24 mouse cellular contexts compared by ENCODE assay signal in the genomic region with DNA sequence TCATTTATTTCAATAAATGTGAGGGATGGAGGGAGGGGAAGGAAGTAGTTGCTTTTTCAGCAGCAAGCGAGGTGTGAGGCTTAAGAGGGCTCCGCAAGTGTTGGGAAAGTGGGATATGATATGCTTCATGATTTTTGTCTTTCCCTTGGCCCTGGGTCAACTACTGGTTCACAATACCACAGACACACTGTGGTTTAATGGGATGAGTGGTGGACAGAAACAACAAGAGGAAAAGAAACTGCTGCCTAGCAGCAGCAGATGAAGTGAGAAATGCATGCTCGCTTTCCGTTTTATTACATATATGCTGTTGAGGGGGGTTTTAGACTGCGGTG.
DNase-seq lines count a peak whose midpoint lies in the region; ATAC-seq and TF ChIP-seq lines count a peak whose summit lies in the region.
"Had no signal": no experiment of that assay in that cellular context is flagged by ENCODE, and none has a peak within 500 bp of the region (broad histone marks: within the 10 kb centered on the region; RNA-seq: fewer than 3 reads in every experiment).

No protein-coding gene starts in this region.

- H3K4me1 ChIP-seq in limb, embryonic 14.5 days (ENCODE audit: control insufficient read depth, insufficient read depth, low read length): peaks cover 13% of the 10 kb centered on the region
- H3K4me1 ChIP-seq: embryonic facial prominence, embryonic 10.5 days; embryonic facial prominence, embryonic 13.5 days; hindbrain, embryonic 12.5 days; hindbrain, embryonic 15.5 days had no signal

- peaks cover 10% of the 10 kb centered on the region for H3K27me3 ChIP-seq in Patski
- H3K27me3 ChIP-seq in limb, embryonic 14.5 days (ENCODE audit: control insufficient read depth, insufficient read depth, low read length): no peaks in the 10 kb centered on the region
- H3K27me3 ChIP-seq: embryonic facial prominence, embryonic 13.5 days; forebrain, embryonic 13.5 days; hindbrain, embryonic 12.5 days; hindbrain, embryonic 15.5 days had no signal

- H3K4me2 ChIP-seq in limb, embryonic 14.5 days (replicated peaks; ENCODE audit: low read depth, low read length, severe bottlenecking): peak overlapping the region; percentile 19
- H3K4me2 ChIP-seq: embryonic facial prominence, embryonic 13.5 days; forebrain, embryonic 13.5 days; heart, embryonic 11.5 days; hindbrain, embryonic 12.5 days; hindbrain, embryonic 15.5 days had no signal

- H3K9ac ChIP-seq in limb, embryonic 14.5 days (ENCODE audit: low read depth, low read length, severe bottlenecking): no peak overlapping the region
- H3K9ac ChIP-seq: embryonic facial prominence, embryonic 13.5 days; forebrain, embryonic 13.5 days; hindbrain, embryonic 12.5 days; hindbrain, embryonic 15.5 days had no signal

- H3K36me3 ChIP-seq in limb, embryonic 14.5 days (ENCODE audit: control insufficient read depth, insufficient read depth, low read length): no peaks in the 10 kb centered on the region
- H3K36me3 ChIP-seq: embryonic facial prominence, embryonic 10.5 days; embryonic facial prominence, embryonic 13.5 days; forebrain, embryonic 10.5 days; hindbrain, embryonic 12.5 days; hindbrain, embryonic 15.5 days had no signal

- POLR2A ChIA-PET in Patski (lab: Charles Lee): interaction anchor here (0.5 kb wide), 1 partner anchor 113 kb away, joined by 8 read pairs; no protein-coding TSS in a partner anchor

- TF ChIP-seq POLR2A in limb, embryonic 14.5 days (IDR thresholded peaks at IDR 0.05; ENCODE audit: borderline replicate concordance, extremely low read depth, insufficient read depth, insufficient read length): no peak

- CTCF ChIA-PET in Patski (lab: Charles Lee): no interaction called here

- no peak overlapping the region for H3K4me3 ChIP-seq in limb, embryonic 14.5 days (replicated peaks; ENCODE audit: low read length)
- H3K4me3 ChIP-seq: embryonic facial prominence, embryonic 10.5 days; embryonic facial prominence, embryonic 13.5 days; forebrain, embryonic 10.5 days; forebrain, embryonic 13.5 days; hindbrain, embryonic 12.5 days; hindbrain, embryonic 15.5 days had no signal

- peak; percentile 65 for DNase-seq in A20 (ENCODE audit: low read depth, low spot score)
- peak; percentile 10 for DNase-seq in Patski (ENCODE audit: low read depth, low spot score)
- DNase-seq in limb, embryonic 14.5 days (ENCODE audit: low spot score): peak; percentile 13
- DNase-seq in gastrocnemius, adult 8-10 months (ENCODE audit: low spot score in 2 of 2): no peak
- no peak for DNase-seq in MN1 (ENCODE audit: low spot score)
- DNase-seq in Muller cell, postnatal 12 days (ENCODE audit: inconsistent ontology term): no peak
- DNase-seq: adrenal gland, postnatal 10 days; adrenal gland, postnatal 36 days; cerebellum, adult 18-20 months; cerebellum, adult 9-10 months; cerebellum, postnatal 36 days; embryo, embryonic 11 days; gastrocnemius, postnatal 14 days; heart, adult 11 months had no signal

- peak; percentile 39 for ATAC-seq in Patski
- ATAC-seq in limb, embryonic 14.5 days (ENCODE audit: low FRiP score, low read depth): peak; percentile 70
- ATAC-seq: activated CD4-positive, CD25-positive, alpha-beta regulatory T cell, adult 4 months; CD4-positive, CD25-positive, alpha-beta regulatory T cell, adult 4 months; intestine, postnatal 0 days had no signal

- WGBS in limb, embryonic 14.5 days: 32% methylated on average over 5 of the region's 5 CpGs

- H3K9me3 ChIP-seq in limb, embryonic 14.5 days (ENCODE audit: control insufficient read depth, low read length): no peaks in the 10 kb centered on the region
- H3K9me3 ChIP-seq: embryonic facial prominence, embryonic 10.5 days; embryonic facial prominence, embryonic 13.5 days; forebrain, embryonic 10.5 days; forebrain, embryonic 13.5 days; hindbrain, embryonic 12.5 days; hindbrain, embryonic 15.5 days had no signal

- TF ChIP-seq CTCF in Patski (IDR thresholded peaks at IDR 0.05): no peak

- H3K27ac ChIP-seq in limb, embryonic 14.5 days (replicated peaks; ENCODE audit: low read depth, low read length): 0 out of 2 replicates have a peak overlapping the region, but pooled peaks have one; percentile 39
- H3K27ac ChIP-seq: embryonic facial prominence, embryonic 10.5 days; embryonic facial prominence, embryonic 13.5 days; forebrain, embryonic 10.5 days; forebrain, embryonic 13.5 days; hindbrain, embryonic 12.5 days; hindbrain, embryonic 15.5 days had no signal

- in situ Hi-C loops in Patski (cut with MboI; ENCODE audit: low pct_unique_long_range_greater_than_20kb): no loop called here

Comparison
In these comparisons a context has a peak if more than half of its experiments do, and no peak if none do; other contexts are left out.
1. DNase-seq: peak in A20 (single experiment), Patski (single experiment) and limb, embryonic 14.5 days (single experiment); none in gastrocnemius, adult 8-10 months (0 of 2), MN1 (single experiment) and Muller cell, postnatal 12 days (single experiment).